In the genomic region with DNA sequence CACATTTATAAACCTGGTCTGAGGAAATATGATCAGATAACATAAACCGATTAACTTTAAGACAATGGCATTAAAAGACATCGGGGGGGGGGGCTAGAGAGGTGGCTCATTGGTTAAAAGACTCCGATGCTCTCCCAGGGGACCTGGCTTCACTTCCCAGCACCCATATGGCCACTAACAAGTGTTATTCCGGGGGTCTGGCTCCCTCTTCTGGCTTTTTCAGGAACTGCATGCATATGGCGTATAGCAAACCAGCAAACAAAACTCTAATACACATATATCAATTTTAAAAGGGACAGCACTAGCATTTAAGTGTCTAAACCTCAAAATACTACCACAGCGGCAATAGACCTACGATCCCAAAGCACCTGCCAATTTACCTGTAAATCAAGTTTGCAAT, we compare ENCODE assay signal across 12 mouse cellular contexts.
A peak's percentile ranks its signal among the peaks of the same experiment; 100 is the strongest.
DNase-seq lines count a peak whose midpoint lies in the region; ATAC-seq and TF ChIP-seq lines count a peak whose summit lies in the region.
"Had no signal": no experiment of that assay in that cellular context is flagged by ENCODE, and none has a peak within 500 bp of the region (broad histone marks: within the 10 kb centered on the region; RNA-seq: fewer than 3 reads in every experiment).

No protein-coding gene starts in this region.

- no peak for ATAC-seq in intestine, postnatal 0 days
- ATAC-seq in intestine, embryonic 15.5 days: no peak
- ATAC-seq in forebrain, embryonic 14.5 days: no peak

- no peak overlapping the region for H3K27ac ChIP-seq in intestine, postnatal 0 days (ENCODE audit: low read depth, low read length)
- no peak overlapping the region for H3K27ac ChIP-seq in intestine, embryonic 15.5 days
- no peak overlapping the region for H3K27ac ChIP-seq in forebrain, embryonic 14.5 days (ENCODE audit: low read depth, low read length)
- H3K27ac ChIP-seq: forebrain, embryonic 10.5 days; hindbrain, embryonic 14.5 days; limb, embryonic 10.5 days; macrophage had no signal

- no peaks in the 10 kb centered on the region for H3K36me3 ChIP-seq in intestine, postnatal 0 days (ENCODE audit: control insufficient read depth, insufficient read depth)
- no peaks in the 10 kb centered on the region for H3K36me3 ChIP-seq in intestine, embryonic 15.5 days
- peaks cover 37% of the 10 kb centered on the region for H3K36me3 ChIP-seq in forebrain, embryonic 14.5 days (ENCODE audit: control insufficient read depth, insufficient read depth, low read length)

- 91% methylated on average over 7 of the region's 7 CpGs for WGBS in intestine, postnatal 0 days
- WGBS in intestine, embryonic 15.5 days: 91% methylated on average over 7 of the region's 7 CpGs
- 91% methylated on average over 7 of the region's 7 CpGs for WGBS in forebrain, embryonic 14.5 days

- DNase-seq in 416B (ENCODE audit: low read depth): peak; percentile 23
- peak; percentile 21 for DNase-seq in CD4-positive helper T cell, adult 2 months (ENCODE audit: low read depth, low spot score)
- peak; percentile 57 for DNase-seq in induced T-regulatory cell, adult 2 months (ENCODE audit: low read depth)
- DNase-seq in forebrain, embryonic 14.5 days (ENCODE audit: low spot score): no peak
- no peak for DNase-seq in embryo, embryonic 10 days (ENCODE audit: low spot score)
- DNase-seq: right cerebral cortex, postnatal 14 days had no signal

- no peaks in the 10 kb centered on the region for H3K27me3 ChIP-seq in intestine, postnatal 0 days (replicated peaks; ENCODE audit: control insufficient read depth, insufficient read depth, low read length)
- H3K27me3 ChIP-seq in intestine, embryonic 15.5 days (replicated peaks): no peaks in the 10 kb centered on the region
- no peaks in the 10 kb centered on the region for H3K27me3 ChIP-seq in forebrain, embryonic 14.5 days (replicated peaks; ENCODE audit: control insufficient read depth, insufficient read depth, low read length)

- no peak overlapping the region for H3K4me3 ChIP-seq in intestine, postnatal 0 days (ENCODE audit: low read depth, low read length)
- no peak overlapping the region for H3K4me3 ChIP-seq in intestine, embryonic 15.5 days (replicated peaks)
- H3K4me3 ChIP-seq in forebrain, embryonic 14.5 days (ENCODE audit: low read depth, low read length): no peak overlapping the region
- H3K4me3 ChIP-seq: forebrain, embryonic 10.5 days; limb, embryonic 10.5 days had no signal

- no peaks in the 10 kb centered on the region for H3K9me3 ChIP-seq in intestine, postnatal 0 days (ENCODE audit: control insufficient read depth)
- H3K9me3 ChIP-seq in intestine, embryonic 15.5 days: no peaks in the 10 kb centered on the region
- H3K9me3 ChIP-seq in forebrain, embryonic 14.5 days (replicated peaks; ENCODE audit: control insufficient read depth, low read length): no peaks in the 10 kb centered on the region
- H3K9me3 ChIP-seq: forebrain, embryonic 10.5 days; limb, embryonic 10.5 days had no signal

- H3K4me2 ChIP-seq in intestine, postnatal 0 days (replicated peaks; ENCODE audit: low read depth): no peak overlapping the region
- H3K4me2 ChIP-seq in intestine, embryonic 15.5 days (replicated peaks): no peak overlapping the region
- no peak overlapping the region for H3K4me2 ChIP-seq in forebrain, embryonic 14.5 days (ENCODE audit: low read length)
- H3K4me2 ChIP-seq: hindbrain, embryonic 14.5 days had no signal

- no peaks in the 10 kb centered on the region for H3K4me1 ChIP-seq in intestine, postnatal 0 days (replicated peaks; ENCODE audit: control insufficient read depth, insufficient read depth, low read length)
- H3K4me1 ChIP-seq in intestine, embryonic 15.5 days (replicated peaks): no peaks in the 10 kb centered on the region
- no peaks in the 10 kb centered on the region for H3K4me1 ChIP-seq in forebrain, embryonic 14.5 days (ENCODE audit: control insufficient read depth, insufficient read depth, low read length)
- H3K4me1 ChIP-seq: forebrain, embryonic 10.5 days; limb, embryonic 10.5 days had no signal

- H3K9ac ChIP-seq in intestine, postnatal 0 days (ENCODE audit: low read depth, low read length): no peak overlapping the region
- no peak overlapping the region for H3K9ac ChIP-seq in intestine, embryonic 15.5 days
- H3K9ac ChIP-seq in forebrain, embryonic 14.5 days (ENCODE audit: low read length): no peak overlapping the region
- H3K9ac ChIP-seq: hindbrain, embryonic 14.5 days had no signal

- TF ChIP-seq CTCF in intestine, postnatal 0 days (IDR thresholded peaks at IDR 0.05; ENCODE audit: low read depth): peak; percentile 55

Comparison
In these comparisons a context has a peak if more than half of its experiments do, and no peak if none do; other contexts are left out.
1. DNase-seq: peak in 416B (single experiment), CD4-positive helper T cell, adult 2 months (single experiment) and induced T-regulatory cell, adult 2 months (single experiment); none in forebrain, embryonic 14.5 days (single experiment) and embryo, embryonic 10 days (single experiment).